Mouse (Mus musculus) midbrain, embryonic 16.5 days (tissue): Measurements from ENCODE around the gene Shank3. TPM values are rescaled to one million over a fixed set of nuclear protein-coding genes. Genes with fewer than 3 reads are reported as not detected.

Experiments
- ATAC-seq: fragments of 200-750 bp; cut with Nextera tagmentation; 2 replicates; pipeline ENCODE4 v1.8.0; 2017; ENCODE audit warnings: moderate TSS enrichment
- H3K27ac ChIP-seq: fragments of 300-500 bp; sonication (generic); 2 replicates; pipeline ENCODE4 v1.5.1; 2014; ENCODE audit warnings: mild to moderate bottlenecking, low read length, mixed read lengths
- H3K27me3 ChIP-seq: fragments of 300-500 bp; sonication (generic); 2 replicates; pipeline ENCODE4 v1.6.1; 2014; ENCODE audit warnings: low read depth, low read length, mixed read lengths; ENCODE audit not compliant: control insufficient read depth, insufficient read depth
- H3K36me3 ChIP-seq: fragments of 300-500 bp; sonication (generic); 2 replicates; pipeline ENCODE4 v1.6.1; 2014; ENCODE audit warnings: mild to moderate bottlenecking, low read length, moderate library complexity, mixed read lengths; ENCODE audit not compliant: control insufficient read depth, insufficient read depth
- H3K4me1 ChIP-seq: fragments of 300-500 bp; sonication (generic); 2 replicates; pipeline ENCODE4 v1.6.1; 2014; ENCODE audit warnings: mild to moderate bottlenecking, low read length, mixed read lengths; ENCODE audit not compliant: control insufficient read depth, insufficient read depth
- H3K4me2 ChIP-seq: fragments of 300-500 bp; sonication (generic); 2 replicates; pipeline ENCODE4 v1.6.1; 2014; ENCODE audit warnings: mild to moderate bottlenecking, low read length, mixed read lengths
- H3K4me3 ChIP-seq: fragments of 300-500 bp; sonication (generic); 2 replicates; pipeline ENCODE4 v1.5.1; 2014; ENCODE audit warnings: low read depth, mild to moderate bottlenecking, low read length, moderate library complexity, mixed read lengths
- H3K9ac ChIP-seq: fragments of 300-500 bp; sonication (generic); 2 replicates; pipeline ENCODE4 v1.6.1; 2014; ENCODE audit warnings: low read depth, low read length, mixed read lengths
- H3K9me3 ChIP-seq: fragments of 300-500 bp; sonication (generic); replicated peaks from 2 replicates; pipeline ENCODE4 v1.6.1; 2014; ENCODE audit warnings: mild to moderate bottlenecking, low read length, mixed read lengths; ENCODE audit not compliant: control insufficient read depth, poor library complexity, severe bottlenecking
- WGBS: fragments of 180-500 bp; shearing (Covaris S2); extraction: QIAGEN DNeasy Blood & Tissue Kit; methylation state at CpG from one replicate; pipeline ENCODE4 v1.1.7; 2014; 5-methylcytosine and 5-hydroxymethylcytosine counted together
- polyA plus RNA-seq: library from polyadenylated mRNA; unstranded; fragments of >200 nt; fragmentation: Nextera tagmentation; extraction: Ambion mirVana; gene quantifications from 2 replicates; pipeline ENCODE4 v1.2.1, GENCODE M21; 2015

Shank3 gene
- polyA plus RNA-seq, 1 experiment from 2014 or later = 12.0 TPM

DNA sequence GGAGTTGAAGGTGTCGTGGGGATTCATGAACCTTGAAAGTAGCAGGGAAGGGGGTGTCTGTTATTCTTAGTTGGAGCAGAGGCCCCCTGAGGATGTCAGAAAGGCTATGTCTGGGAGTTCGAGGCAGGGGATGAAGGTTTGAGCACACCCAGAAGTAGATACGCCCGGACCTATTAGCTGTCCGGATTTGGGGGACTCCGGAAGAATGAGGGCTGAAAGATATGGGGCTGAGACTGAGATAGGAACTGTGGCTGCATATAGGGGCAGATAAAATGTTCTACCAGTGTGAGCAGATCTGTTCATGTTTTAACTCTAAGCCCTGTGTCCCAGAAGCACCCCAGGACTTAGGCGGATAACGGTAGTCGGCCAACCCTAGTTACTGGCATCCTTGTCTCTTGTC, 5.4 kb downstream of the Shank3 start:
- Histone ChIP-seq H3K4me1 (peaks cover 7% of the 10 kb centered on the region), H3K27me3 (no peaks in the 10 kb centered on the region), H3K4me2 (no peak overlapping the region), H3K36me3 (peaks cover 21% of the 10 kb centered on the region), H3K9ac (no peak overlapping the region), H3K4me3 (no peak overlapping the region), H3K9me3 (no peaks in the 10 kb centered on the region), H3K27ac (no peak overlapping the region)
- ATAC-seq = no peak
- WGBS = 97% methylated on average over 9 of the region's 9 CpGs

DNA sequence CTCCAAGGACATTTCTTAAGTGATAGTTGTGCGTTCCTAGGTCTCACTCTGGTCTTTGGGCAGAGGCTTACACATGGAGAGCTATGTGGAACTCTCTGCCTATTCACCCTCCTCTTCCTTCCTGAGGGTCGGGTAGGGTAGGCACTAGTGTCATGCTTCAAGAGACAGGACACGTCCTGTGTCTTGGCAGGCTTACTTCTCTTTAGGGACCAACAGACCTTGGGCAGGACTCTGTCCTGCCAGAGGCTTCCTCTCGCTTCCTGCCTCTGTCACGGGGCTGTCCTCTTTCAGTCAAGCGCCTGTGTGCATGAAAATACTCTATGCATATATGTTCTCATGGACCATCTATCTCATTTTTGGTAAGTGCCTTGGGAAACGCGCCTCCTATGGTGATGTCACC, 8.3 kb downstream of the Shank3 start:
- peaks cover 21% of the 10 kb centered on the region for H3K36me3 ChIP-seq
- no peak for ATAC-seq

DNA sequence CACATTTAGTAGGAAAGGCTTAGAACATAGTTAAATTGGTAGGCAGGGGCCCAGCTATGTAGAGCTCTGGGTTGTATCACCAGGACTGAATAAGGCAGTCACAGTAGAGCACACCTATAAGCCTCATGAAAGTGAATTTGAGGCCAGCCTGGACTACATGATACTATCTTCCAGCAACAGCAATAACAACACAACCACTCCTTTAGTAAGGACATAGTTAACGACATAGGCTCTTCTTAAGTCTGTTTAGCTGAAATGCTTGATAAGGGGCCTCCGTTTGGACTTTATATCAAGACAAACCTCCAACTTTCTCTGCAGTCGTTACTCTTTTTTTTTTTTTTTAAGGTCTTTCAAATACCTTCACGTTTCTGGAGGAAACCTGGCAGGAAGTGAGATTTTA, 13.3 kb downstream of the Shank3 start:
- 87% methylated on average over 4 of the region's 4 CpGs for WGBS
- Histone ChIP-seq H3K4me1 (no peaks in the 10 kb centered on the region), H3K4me3 (no peak overlapping the region), H3K9ac (no peak overlapping the region), H3K36me3 (peaks cover 2% of the 10 kb centered on the region; the same call in 1 of the 2 replicates), H3K27ac (no peak overlapping the region), H3K4me2 (no peak overlapping the region), H3K9me3 (no peaks in the 10 kb centered on the region), H3K27me3 (no peaks in the 10 kb centered on the region)
- no peak for ATAC-seq

More for the DNA sequence above, 8.3 kb downstream of the Shank3 start:
- H3K27me3 ChIP-seq = no peaks in the 10 kb centered on the region
- H3K9me3 ChIP-seq = no peaks in the 10 kb centered on the region
- no peak overlapping the region for H3K4me3 ChIP-seq
- no peak overlapping the region for H3K9ac ChIP-seq
- no peak overlapping the region for H3K4me2 ChIP-seq
- no peaks in the 10 kb centered on the region for H3K4me1 ChIP-seq
- H3K27ac ChIP-seq = no peak overlapping the region
- WGBS = 92% methylated on average over 8 of the region's 8 CpGs

DNA sequence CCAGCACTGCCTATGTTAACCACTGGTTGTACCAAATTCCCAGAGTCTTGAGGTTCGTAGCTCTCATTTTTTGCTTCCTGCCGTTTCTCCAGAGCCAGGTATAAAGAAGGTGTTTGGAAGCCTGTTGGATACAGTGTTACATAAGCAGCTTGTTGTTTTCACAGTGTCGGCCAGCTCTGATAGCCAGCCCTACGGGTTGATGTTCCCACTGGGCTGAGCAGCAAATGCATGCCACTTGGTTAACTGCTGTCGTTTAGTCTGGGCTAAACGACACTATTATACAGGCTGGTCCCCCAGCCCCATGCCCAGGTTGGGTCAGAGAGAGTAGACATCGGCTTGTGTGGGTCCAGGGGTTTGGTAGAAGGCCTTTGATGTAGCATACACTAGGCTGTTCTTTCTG, 22.5 kb downstream of the Shank3 start:
- H3K36me3 ChIP-seq = peaks cover 3% of the 10 kb centered on the region; the same call in 1 of the 2 replicates
- no peaks in the 10 kb centered on the region for H3K27me3 ChIP-seq
- H3K27ac ChIP-seq = no peak overlapping the region
- WGBS = 85% methylated on average over 7 of the region's 7 CpGs
- ATAC-seq = no peak
- H3K4me3 ChIP-seq = no peak overlapping the region
- H3K4me2 ChIP-seq = no peak overlapping the region
- H3K9me3 ChIP-seq = no peaks in the 10 kb centered on the region
- no peaks in the 10 kb centered on the region for H3K4me1 ChIP-seq
- H3K9ac ChIP-seq = no peak overlapping the region

DNA sequence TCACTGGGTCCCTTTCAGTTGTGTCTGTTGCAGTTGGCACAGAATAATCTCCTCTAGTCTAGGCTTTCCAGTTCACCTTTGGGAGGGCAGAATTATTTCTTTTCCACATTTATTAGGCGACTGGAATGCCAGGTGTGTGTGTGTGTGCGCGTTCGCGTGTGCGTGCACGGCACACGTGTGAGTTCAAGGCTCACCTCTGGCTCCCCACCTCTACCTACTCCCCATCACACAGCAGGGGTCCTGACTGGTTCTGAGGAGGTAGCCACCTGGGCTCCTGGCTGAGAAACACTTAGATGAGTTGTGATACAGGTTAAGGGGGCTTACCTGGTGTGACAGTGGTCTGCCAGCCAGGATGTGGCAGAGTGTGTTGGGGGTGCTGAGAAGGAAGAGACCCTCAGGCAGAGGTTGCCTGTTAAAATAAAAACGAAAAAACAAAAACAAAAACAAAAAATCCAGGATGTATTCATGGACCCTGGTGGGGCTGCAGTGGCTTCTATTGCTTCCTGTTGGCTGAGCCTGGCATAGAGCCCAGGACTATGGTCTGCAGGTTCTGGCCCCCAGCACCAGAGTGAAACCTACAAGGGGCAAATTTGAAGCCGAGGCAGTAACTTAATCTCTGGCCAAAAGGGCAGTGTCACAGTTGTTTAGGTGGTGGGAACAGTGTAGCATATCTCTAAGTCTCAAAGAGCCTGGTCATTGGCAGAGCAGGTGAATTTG, 23.3 kb downstream of the Shank3 start:
- Histone ChIP-seq H3K4me2 (peak overlapping the region; percentile 97), H3K27me3 (no peaks in the 10 kb centered on the region), H3K36me3 (peaks cover 3% of the 10 kb centered on the region; the same call in 1 of the 2 replicates), H3K27ac (no peak overlapping the region), H3K4me1 (no peaks in the 10 kb centered on the region), H3K4me3 (no peak overlapping the region; the same call in 1 of the 2 replicates), H3K9ac (no peak overlapping the region; the same call in 1 of the 2 replicates), H3K9me3 (no peaks in the 10 kb centered on the region)
- ATAC-seq = no peak
- 89% methylated on average over 10 of the region's 10 CpGs for WGBS

DNA sequence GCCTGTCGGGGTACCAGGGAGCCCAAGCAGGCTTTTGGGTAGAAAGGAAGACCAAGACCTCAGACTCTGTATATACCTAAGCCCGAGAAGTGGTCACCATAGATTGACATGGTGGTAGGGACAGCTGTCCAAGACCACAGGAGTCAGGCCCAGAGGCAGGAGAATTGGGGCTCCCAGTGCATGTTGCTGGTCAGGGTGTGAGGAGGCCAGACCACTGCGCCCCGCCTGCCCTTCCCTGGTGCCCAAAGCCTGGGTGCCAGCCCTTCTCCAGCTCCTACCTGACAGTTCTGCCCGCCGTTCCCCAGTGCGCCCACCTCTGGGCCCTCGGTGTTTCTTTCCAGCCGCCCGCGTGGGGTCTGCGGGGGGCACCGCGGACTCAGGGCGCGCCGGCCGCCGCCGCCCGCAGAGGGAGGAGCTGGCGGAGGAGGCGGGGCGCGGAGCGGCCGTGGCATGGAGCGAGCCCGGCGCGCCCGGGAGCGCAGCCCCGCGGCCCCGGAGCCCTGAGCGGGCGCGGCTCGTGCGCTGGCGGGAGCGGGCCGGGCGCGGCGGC, 23.9 kb downstream of the Shank3 start:
- WGBS = 10% methylated on average over 16 of the region's 47 CpGs
- H3K4me2 ChIP-seq = peak overlapping the region; percentile 97
- H3K36me3 ChIP-seq = peaks cover 3% of the 10 kb centered on the region; the same call in 1 of the 2 replicates
- ATAC-seq = peak; percentile 40; the same call in 1 of the 2 replicates
- H3K9ac ChIP-seq = peak overlapping the region; percentile 64
- H3K27ac ChIP-seq = no peak overlapping the region
- no peaks in the 10 kb centered on the region for H3K9me3 ChIP-seq
- no peaks in the 10 kb centered on the region for H3K4me1 ChIP-seq
- peak overlapping the region; percentile 52 for H3K4me3 ChIP-seq
- H3K27me3 ChIP-seq = no peaks in the 10 kb centered on the region

DNA sequence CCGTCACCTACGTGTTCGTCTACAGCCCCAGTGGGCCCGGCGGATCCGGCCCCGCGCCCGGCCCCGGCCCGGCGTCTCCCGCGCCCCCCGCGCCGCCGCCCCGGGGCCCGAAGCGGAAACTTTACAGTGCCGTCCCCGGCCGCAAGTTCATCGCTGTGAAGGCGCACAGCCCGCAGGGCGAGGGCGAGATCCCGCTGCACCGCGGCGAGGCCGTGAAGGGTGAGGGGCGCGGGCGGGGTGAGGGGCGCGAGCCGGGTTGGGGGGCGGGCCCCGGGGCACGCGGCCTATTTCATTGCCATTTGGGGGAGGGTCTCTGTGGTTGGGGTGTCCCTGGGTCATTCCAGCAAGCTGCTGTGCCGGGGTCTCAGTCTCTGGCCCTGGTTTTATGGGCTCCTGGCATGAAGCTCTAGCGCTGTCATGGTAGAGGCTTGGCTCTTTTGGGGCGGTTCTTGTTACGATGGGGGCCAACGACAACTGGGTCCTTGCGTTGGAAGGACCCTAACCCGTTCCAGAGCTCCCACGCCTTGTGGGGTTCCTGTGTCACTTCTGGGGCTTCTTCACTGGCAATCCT, 24.7 kb downstream of the Shank3 start:
- Histone ChIP-seq H3K27ac (no peak overlapping the region), H3K9ac (peak overlapping the region; percentile 64), H3K4me1 (no peaks in the 10 kb centered on the region), H3K9me3 (no peaks in the 10 kb centered on the region), H3K4me2 (peak overlapping the region; percentile 97), H3K4me3 (peak overlapping the region; percentile 52), H3K27me3 (no peaks in the 10 kb centered on the region), H3K36me3 (peaks cover 3% of the 10 kb centered on the region; the same call in 1 of the 2 replicates)
- WGBS = 6% methylated on average over 51 of the region's 52 CpGs
- ATAC-seq = peak; percentile 29; the same call in 1 of the 2 replicates

DNA sequence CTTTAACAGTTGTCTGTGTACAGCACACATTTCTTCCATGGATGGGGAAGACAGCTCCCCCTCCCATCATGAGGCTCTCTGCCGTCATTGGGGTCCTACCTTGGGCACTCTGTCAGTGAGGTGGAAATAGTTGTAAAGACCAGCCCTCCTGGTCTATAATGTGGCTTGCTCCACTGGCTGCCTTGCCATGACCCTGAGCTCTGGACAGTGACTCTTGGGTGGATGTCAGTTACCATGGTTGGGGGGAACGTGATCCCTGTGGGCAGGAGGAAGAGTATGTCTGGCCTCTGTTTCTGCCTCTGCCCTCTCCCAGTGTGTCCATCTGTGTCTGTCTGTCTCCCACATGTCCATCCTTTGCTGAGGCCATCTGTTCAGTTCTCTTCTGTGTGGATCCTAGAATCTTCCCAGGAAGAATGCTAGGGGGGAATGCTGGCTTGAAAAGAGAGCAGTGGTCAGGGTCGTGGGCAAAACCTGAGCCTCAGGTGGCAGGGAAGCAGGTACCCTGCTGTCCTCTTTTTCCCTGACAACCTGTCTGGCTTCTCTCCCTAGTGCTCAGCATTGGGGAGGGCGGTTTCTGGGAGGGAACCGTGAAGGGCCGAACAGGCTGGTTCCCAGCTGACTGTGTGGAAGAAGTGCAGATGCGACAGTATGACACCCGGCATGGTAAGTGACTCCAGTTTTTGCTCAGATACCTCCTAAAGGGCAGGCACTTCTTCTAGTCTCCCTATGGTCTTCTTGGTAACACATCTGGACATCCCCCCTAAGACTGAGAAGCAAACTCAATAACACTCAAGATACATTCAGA, 25.4 kb downstream of the Shank3 start:
- H3K9me3 ChIP-seq = no peaks in the 10 kb centered on the region
- peak overlapping the region; percentile 52 for H3K4me3 ChIP-seq
- H3K4me2 ChIP-seq = peak overlapping the region; percentile 97
- peak overlapping the region; percentile 64 for H3K9ac ChIP-seq
- H3K36me3 ChIP-seq = peaks cover 3% of the 10 kb centered on the region; the same call in 1 of the 2 replicates
- no peak for ATAC-seq
- H3K27ac ChIP-seq = no peak overlapping the region
- WGBS = 67% methylated on average over 8 of the region's 8 CpGs
- H3K4me1 ChIP-seq = no peaks in the 10 kb centered on the region
- H3K27me3 ChIP-seq = no peaks in the 10 kb centered on the region
